Mouse (Mus musculus): Measurements from ENCODE around the gene Cela3a. TPM values are rescaled to one million over a fixed set of nuclear protein-coding genes. Genes with fewer than 3 reads are reported as not detected.

The Cela3a gene
- polyA plus RNA-seq, 1 experiment from 2014 or later: not detected

GRCm38 (mm10) chr4:137393378-137394135, 16.0 kb downstream of the Cela3a start:
- H3K9me3 ChIP-seq: no peaks in the 10 kb centered on the region; the same call in 1 of the 2 replicates
- no peak for DNase-seq (ENCODE audit: extremely low spot score, low spot score)
- peaks cover 16% of the 10 kb centered on the region for H3K36me3 ChIP-seq (replicated peaks)
- 80% methylated on average over 9 of the region's 9 CpGs for WGBS
- H3K4me1 ChIP-seq: peaks cover 11% of the 10 kb centered on the region
- H3K4me3 ChIP-seq: no peak overlapping the region
- H3K27me3 ChIP-seq (ENCODE audit: poor library complexity, severe bottlenecking): no peaks in the 10 kb centered on the region
- H3K27ac ChIP-seq: no peak overlapping the region

- Histone ChIP-seq H3K4me1 (peaks cover 13% of the 10 kb centered on the region), H3K9me3 (no peaks in the 10 kb centered on the region; the same call in 1 of the 2 replicates), H3K27me3 (ENCODE audit: poor library complexity, severe bottlenecking) (no peaks in the 10 kb centered on the region), H3K4me3 (no peak overlapping the region), H3K36me3 (replicated peaks) (peaks cover 16% of the 10 kb centered on the region), H3K27ac (no peak overlapping the region)
- no peak for DNase-seq (ENCODE audit: extremely low spot score, low spot score)
- 91% methylated on average over 9 of the region's 9 CpGs for WGBS
Observed at GRCm38 (mm10) chr4:137392874-137393273, 16.7 kb downstream of the Cela3a start.

- Histone ChIP-seq H3K36me3 (replicated peaks) (peaks cover 16% of the 10 kb centered on the region), H3K27me3 (ENCODE audit: poor library complexity, severe bottlenecking) (no peaks in the 10 kb centered on the region), H3K9me3 (no peaks in the 10 kb centered on the region; the same call in 1 of the 2 replicates), H3K27ac (no peak overlapping the region), H3K4me3 (no peak overlapping the region), H3K4me1 (peaks cover 23% of the 10 kb centered on the region)
- no peak for DNase-seq (ENCODE audit: extremely low spot score, low spot score)
- WGBS: 92% methylated on average over 3 of the region's 3 CpGs
Observed at GRCm38 (mm10) chr4:137391287-137391686, 18.3 kb downstream of the Cela3a start.

- H3K4me3 ChIP-seq: no peak overlapping the region
- H3K27me3 ChIP-seq (ENCODE audit: poor library complexity, severe bottlenecking): no peaks in the 10 kb centered on the region
- H3K27ac ChIP-seq: no peak overlapping the region
- no peak for DNase-seq (ENCODE audit: extremely low spot score, low spot score)
- H3K4me1 ChIP-seq: peaks cover 23% of the 10 kb centered on the region
- H3K9me3 ChIP-seq: no peaks in the 10 kb centered on the region; the same call in 1 of the 2 replicates
- 95% methylated on average over 4 of the region's 4 CpGs for WGBS
- peaks cover 16% of the 10 kb centered on the region for H3K36me3 ChIP-seq (replicated peaks)
Observed at GRCm38 (mm10) chr4:137390196-137390595, 19.4 kb downstream of the Cela3a start.

- no peaks in the 10 kb centered on the region for H3K27me3 ChIP-seq (ENCODE audit: poor library complexity, severe bottlenecking)
- peak overlapping the region; percentile 94 for H3K27ac ChIP-seq
- peaks cover 23% of the 10 kb centered on the region for H3K4me1 ChIP-seq
- H3K4me3 ChIP-seq: peak overlapping the region; percentile 69
- H3K36me3 ChIP-seq (replicated peaks): peaks cover 16% of the 10 kb centered on the region
- DNase-seq (ENCODE audit: extremely low spot score, low spot score): no peak
- no peaks in the 10 kb centered on the region; the same call in 1 of the 2 replicates for H3K9me3 ChIP-seq
- 49% methylated on average over 6 of the region's 6 CpGs for WGBS
Observed at GRCm38 (mm10) chr4:137388983-137389382, 20.6 kb downstream of the Cela3a start.

GRCm38 (mm10) chr4:137388059-137388794, 21.4 kb downstream of the Cela3a start:
- peak; percentile 91 for DNase-seq (ENCODE audit: extremely low spot score, low spot score)
- H3K4me3 ChIP-seq: peak overlapping the region; percentile 69
- H3K27ac ChIP-seq: peak overlapping the region; percentile 94
- WGBS: 1% methylated on average over 46 of the region's 46 CpGs
- H3K27me3 ChIP-seq (ENCODE audit: poor library complexity, severe bottlenecking): no peaks in the 10 kb centered on the region
- H3K36me3 ChIP-seq (replicated peaks): peaks cover 16% of the 10 kb centered on the region
- no peaks in the 10 kb centered on the region; the same call in 1 of the 2 replicates for H3K9me3 ChIP-seq
- H3K4me1 ChIP-seq: peaks cover 23% of the 10 kb centered on the region

GRCm38 (mm10) chr4:137387482-137388058, 22.0 kb downstream of the Cela3a start:
- Histone ChIP-seq H3K4me3 (peak overlapping the region; percentile 69), H3K36me3 (replicated peaks) (peaks cover 16% of the 10 kb centered on the region), H3K9me3 (no peaks in the 10 kb centered on the region; the same call in 1 of the 2 replicates), H3K27me3 (ENCODE audit: poor library complexity, severe bottlenecking) (no peaks in the 10 kb centered on the region), H3K4me1 (peaks cover 23% of the 10 kb centered on the region), H3K27ac (peak overlapping the region; percentile 94)
- 2% methylated on average over 20 of the region's 20 CpGs for WGBS
- no peak for DNase-seq (ENCODE audit: extremely low spot score, low spot score)

GRCm38 (mm10) chr4:137380702-137381605, 28.6 kb downstream of the Cela3a start:
- Histone ChIP-seq H3K27ac (peak overlapping the region; percentile 77), H3K9me3 (no peaks in the 10 kb centered on the region), H3K36me3 (replicated peaks) (no peaks in the 10 kb centered on the region), H3K4me3 (peak overlapping the region; percentile 30), H3K4me1 (peaks cover 16% of the 10 kb centered on the region), H3K27me3 (ENCODE audit: poor library complexity, severe bottlenecking) (no peaks in the 10 kb centered on the region)
- WGBS: 35% methylated on average over 15 of the region's 16 CpGs
- no peak for DNase-seq (ENCODE audit: extremely low spot score, low spot score)

GRCm38 (mm10) chr4:137379713-137380255, 29.8 kb downstream of the Cela3a start:
- 89% methylated on average over 10 of the region's 10 CpGs for WGBS
- DNase-seq (ENCODE audit: extremely low spot score, low spot score): no peak
- H3K36me3 ChIP-seq (replicated peaks): no peaks in the 10 kb centered on the region
- H3K27ac ChIP-seq: no peak overlapping the region
- H3K4me3 ChIP-seq: no peak overlapping the region
- H3K9me3 ChIP-seq: no peaks in the 10 kb centered on the region
- no peaks in the 10 kb centered on the region for H3K27me3 ChIP-seq (ENCODE audit: poor library complexity, severe bottlenecking)
- H3K4me1 ChIP-seq: peaks cover 27% of the 10 kb centered on the region

- Histone ChIP-seq H3K9me3 (no peaks in the 10 kb centered on the region), H3K27me3 (ENCODE audit: poor library complexity, severe bottlenecking) (no peaks in the 10 kb centered on the region), H3K4me1 (peaks cover 29% of the 10 kb centered on the region), H3K27ac (no peak overlapping the region), H3K36me3 (replicated peaks) (no peaks in the 10 kb centered on the region), H3K4me3 (no peak overlapping the region)
- 89% methylated on average over 3 of the region's 3 CpGs for WGBS
- no peak for DNase-seq (ENCODE audit: extremely low spot score, low spot score)
Observed at GRCm38 (mm10) chr4:137379085-137379484, 30.5 kb downstream of the Cela3a start.

GRCm38 (mm10) chr4:137377526-137378304, 31.9 kb downstream of the Cela3a start:
- DNase-seq (ENCODE audit: extremely low spot score, low spot score): no peak

More at GRCm38 (mm10) chr4:137377526-137378304, 31.9 kb downstream of the Cela3a start:
- H3K4me1 ChIP-seq: peaks cover 35% of the 10 kb centered on the region
- H3K9me3 ChIP-seq: no peaks in the 10 kb centered on the region
- no peaks in the 10 kb centered on the region for H3K27me3 ChIP-seq (ENCODE audit: poor library complexity, severe bottlenecking)
- no peak overlapping the region for H3K27ac ChIP-seq
- WGBS: 87% methylated on average over 4 of the region's 4 CpGs
- H3K4me3 ChIP-seq: no peak overlapping the region
- no peaks in the 10 kb centered on the region for H3K36me3 ChIP-seq (replicated peaks)

Measured in forebrain, embryonic 10.5 days (tissue).